Mouse (Mus musculus): ENCODE measurements at regions not wholly inside any gene's neighbourhood (a gene's known extent, or its start where the extent isn't known, plus 50 kb on each side); places are given as distances from the start of the nearest gene placed in this dataset.

- DNase-seq (ENCODE audit: low spot score in 2 of 2): no peak
These were observed 216.4 kb downstream of the Lmx1a start for GRCm38 (mm10) chr1:167905424-167905823.

DNA sequence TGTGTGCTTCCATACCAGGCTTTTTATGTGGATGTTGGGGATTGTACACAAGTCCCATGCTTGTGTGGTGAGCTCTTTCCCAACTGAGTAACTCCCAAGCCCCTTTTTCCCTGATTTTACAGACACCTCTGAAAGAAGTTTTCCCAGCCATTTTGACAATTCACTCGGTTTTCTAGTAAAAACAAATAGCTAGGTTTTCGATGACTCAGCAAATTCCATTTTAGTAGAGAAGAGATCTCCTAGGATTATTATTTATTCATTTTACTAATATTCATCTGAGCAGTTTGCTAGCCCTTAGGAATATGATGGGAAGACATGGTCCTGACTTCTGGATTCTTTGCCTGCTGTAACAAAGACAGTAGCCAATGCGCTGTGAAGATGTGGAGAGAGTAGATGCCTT, 223.0 kb downstream of the Lmx1a start:
- no peak for DNase-seq (ENCODE audit: low spot score in 2 of 2)

- DNase-seq (ENCODE audit: low spot score in 2 of 2): peak; percentile 87 to 92
These were observed 226.0 kb downstream of the Lmx1a start for GRCm38 (mm10) chr1:167914982-167915561.

- DNase-seq (ENCODE audit: low spot score in 2 of 2): no peak
These were observed 226.7 kb downstream of the Lmx1a start for GRCm38 (mm10) chr1:167915578-167916275.

DNA sequence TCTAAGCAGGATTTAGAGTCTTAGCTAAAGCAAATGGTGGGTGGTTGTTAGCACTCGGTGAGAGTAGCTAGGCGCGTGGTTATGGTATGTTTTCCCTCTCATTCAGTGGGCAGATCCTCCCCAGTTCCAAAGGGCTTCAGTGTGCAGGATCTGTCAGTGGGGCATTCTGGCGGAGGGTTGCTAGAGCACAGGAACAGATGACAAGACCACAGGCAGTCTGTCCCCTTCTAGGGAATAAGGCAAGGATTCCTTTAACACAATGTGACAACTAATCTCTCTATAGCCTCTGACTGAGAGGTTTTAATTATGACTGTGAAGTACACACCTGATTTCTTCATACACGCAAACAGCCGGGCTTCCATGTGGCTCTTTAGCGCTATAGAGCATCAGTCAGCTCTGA, 233.9 kb downstream of the Lmx1a start:
- DNase-seq (ENCODE audit: low spot score in 2 of 2): no peak

DNA sequence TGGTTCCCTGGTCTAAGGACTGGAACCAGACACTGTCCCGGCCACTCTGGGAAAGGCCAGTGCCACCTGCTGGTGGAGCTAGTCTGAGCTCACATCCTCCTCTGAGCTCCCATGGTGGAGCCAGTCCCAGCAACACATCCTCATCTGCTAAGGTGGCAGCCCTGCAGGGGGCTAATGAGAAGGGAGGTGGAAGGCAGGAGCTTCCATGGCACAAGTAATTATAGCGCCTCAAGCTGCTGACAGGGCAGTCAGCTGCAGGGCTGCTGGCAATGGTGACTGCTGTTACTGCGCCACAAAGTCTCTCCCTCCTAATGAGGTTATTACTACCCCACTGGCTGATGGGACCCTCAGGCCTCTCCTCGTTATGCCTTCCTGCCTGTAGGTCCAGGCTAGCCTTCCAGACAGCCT, 239.0 kb downstream of the Lmx1a start:
- no peak for DNase-seq (ENCODE audit: low spot score in 2 of 2)

GRCm38 (mm10) chr1:167929729-167930341, 240.8 kb downstream of the Lmx1a start:
- DNase-seq (ENCODE audit: low spot score in 2 of 2): no peak

DNA sequence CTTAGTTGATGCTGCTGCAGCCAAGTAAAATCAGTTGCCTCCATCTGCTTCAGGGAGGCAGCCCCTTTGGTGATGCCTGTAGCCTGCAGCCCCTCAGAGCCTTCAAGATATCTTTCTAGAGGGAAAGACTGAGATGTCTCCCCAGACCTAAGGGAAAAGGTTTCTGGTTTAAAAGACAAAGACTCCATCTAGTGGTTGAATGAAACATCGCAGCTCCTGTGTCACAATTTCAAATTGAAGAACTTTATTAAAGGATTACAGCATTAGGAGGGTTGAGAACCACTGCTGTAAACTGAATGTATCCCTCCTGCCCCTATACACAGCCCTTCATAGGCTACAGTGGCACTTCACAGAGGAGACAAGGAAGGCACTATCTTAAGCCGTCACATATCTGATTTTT, 243.1 kb downstream of the Lmx1a start:
- DNase-seq (ENCODE audit: low spot score in 2 of 2): peak in 1 of 2 experiments; percentile 45

GRCm38 (mm10) chr1:167936726-167937125, 247.7 kb downstream of the Lmx1a start:
- no peak for DNase-seq (ENCODE audit: low spot score in 2 of 2)

- no peak for DNase-seq (ENCODE audit: low spot score in 2 of 2)
These were observed 249.1 kb downstream of the Lmx1a start for GRCm38 (mm10) chr1:167938176-167938575.

DNA sequence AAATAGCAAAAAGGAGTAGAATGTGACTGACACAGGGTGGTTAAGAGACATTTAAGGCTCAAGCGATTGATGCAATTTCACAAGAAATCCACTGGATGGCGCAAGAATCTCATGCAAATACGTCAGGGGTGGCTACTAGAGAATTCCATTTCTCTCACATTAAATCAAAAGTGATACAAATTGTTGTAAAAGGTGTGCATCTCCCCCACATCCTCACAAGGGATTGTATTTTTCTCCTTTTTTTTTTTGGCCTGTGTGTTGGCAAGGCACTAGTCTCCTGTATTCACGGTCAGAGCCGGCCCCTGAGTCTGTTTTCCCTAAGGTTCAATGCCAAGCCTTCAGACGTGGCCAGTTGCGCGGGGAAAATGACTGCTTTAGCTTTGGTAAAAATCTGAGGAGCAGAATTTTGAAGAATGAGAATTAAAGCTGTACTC, 253.0 kb downstream of the Lmx1a start:
- DNase-seq (ENCODE audit: low spot score in 2 of 2): no peak

DNA sequence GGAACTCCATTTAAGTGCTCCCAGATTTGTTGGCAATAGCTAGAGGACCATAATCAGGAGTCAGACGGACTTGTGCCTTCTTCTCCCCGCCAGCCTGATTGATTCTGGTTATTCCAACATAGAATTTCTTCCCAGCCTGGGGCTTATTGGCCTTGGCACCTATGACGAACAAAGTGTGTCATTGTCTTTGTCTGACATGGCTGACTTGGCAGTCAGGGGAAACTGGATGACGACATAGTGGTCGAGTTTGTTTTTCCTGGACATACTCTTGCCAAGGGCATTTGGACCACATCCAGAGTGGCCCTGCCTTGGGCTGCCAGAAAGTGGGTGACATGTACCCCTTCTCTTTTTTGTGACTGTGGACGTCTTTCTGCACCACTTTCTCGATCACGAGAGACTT, 254.1 kb downstream of the Lmx1a start:
- DNase-seq (ENCODE audit: low spot score in 2 of 2): no peak

- DNase-seq (ENCODE audit: low spot score in 2 of 2): peak; percentile 83 to 87
These were observed 256.7 kb downstream of the Lmx1a start for GRCm38 (mm10) chr1:167945615-167946252.

- DNase-seq (ENCODE audit: low spot score in 2 of 2): no peak
These were observed 258.8 kb downstream of the Lmx1a start for GRCm38 (mm10) chr1:167947866-167948265.

GRCm38 (mm10) chr1:167951717-167952116, 262.7 kb downstream of the Lmx1a start:
- DNase-seq (ENCODE audit: low spot score in 2 of 2): no peak

GRCm38 (mm10) chr1:167958531-167958930, 269.5 kb downstream of the Lmx1a start:
- DNase-seq (ENCODE audit: low spot score in 2 of 2): no peak

GRCm38 (mm10) chr1:167969545-167969944, 280.5 kb downstream of the Lmx1a start:
- DNase-seq (ENCODE audit: low spot score in 2 of 2): no peak

- no peak for DNase-seq (ENCODE audit: low spot score in 2 of 2)
These were observed 280.9 kb downstream of the Lmx1a start for GRCm38 (mm10) chr1:167969985-167970384.

GRCm38 (mm10) chr1:167976708-167977107, 287.7 kb downstream of the Lmx1a start:
- no peak for DNase-seq (ENCODE audit: low spot score in 2 of 2)

GRCm38 (mm10) chr1:167979187-167979586, 290.1 kb downstream of the Lmx1a start:
- DNase-seq (ENCODE audit: low spot score in 2 of 2): no peak

DNA sequence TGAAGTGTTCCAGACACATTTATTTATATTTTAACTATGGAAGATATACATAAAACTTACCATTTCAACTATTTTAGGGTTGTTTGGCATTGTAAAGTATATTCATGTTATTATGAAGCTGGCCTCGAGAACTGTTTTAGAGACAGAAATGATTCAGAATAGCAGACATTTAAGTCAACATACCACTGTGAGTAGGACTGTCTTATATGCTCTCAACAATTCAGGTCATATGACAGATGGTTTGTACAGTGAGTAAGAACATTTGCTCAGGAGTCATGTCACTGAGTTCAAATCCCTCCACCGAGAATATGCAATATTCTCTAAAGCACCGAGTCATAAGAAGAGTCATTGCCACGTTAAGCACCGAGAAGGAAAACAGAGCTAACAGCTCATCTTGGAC, 290.6 kb downstream of the Lmx1a start:
- DNase-seq (ENCODE audit: low spot score in 2 of 2): no peak

GRCm38 (mm10) chr1:167981292-167981691, 292.3 kb downstream of the Lmx1a start:
- peak; percentile 15 to 30 for DNase-seq (ENCODE audit: low spot score in 2 of 2)
